Mouse (Mus musculus) urinary bladder, adult 2 months (tissue): ENCODE measurements around the gene Cd300ld3. TPM values are rescaled to one million over a fixed set of nuclear protein-coding genes. Genes with fewer than 3 reads are reported as not detected.
"Not testable (repeated sequence)": the region's sequence is repeated elsewhere in the genome, so short reads cannot be mapped to it uniquely, and the experiment has no call there.

Source experiments
- DNase-seq: peaks from one replicate; pipeline ENCODE4 v3.0.0; 2022; ENCODE audit warnings: low spot score
- polyA plus RNA-seq: library from polyadenylated mRNA; depleted of rRNA; stranded (reverse); fragments of >200 nt; gene quantifications from 2 replicates; pipeline ENCODE4 v1.2.3, GENCODE M21; 2012; rRNA removed

Gene Cd300ld3
- polyA plus RNA-seq, 1 experiment, result 17.1 TPM

DNA sequence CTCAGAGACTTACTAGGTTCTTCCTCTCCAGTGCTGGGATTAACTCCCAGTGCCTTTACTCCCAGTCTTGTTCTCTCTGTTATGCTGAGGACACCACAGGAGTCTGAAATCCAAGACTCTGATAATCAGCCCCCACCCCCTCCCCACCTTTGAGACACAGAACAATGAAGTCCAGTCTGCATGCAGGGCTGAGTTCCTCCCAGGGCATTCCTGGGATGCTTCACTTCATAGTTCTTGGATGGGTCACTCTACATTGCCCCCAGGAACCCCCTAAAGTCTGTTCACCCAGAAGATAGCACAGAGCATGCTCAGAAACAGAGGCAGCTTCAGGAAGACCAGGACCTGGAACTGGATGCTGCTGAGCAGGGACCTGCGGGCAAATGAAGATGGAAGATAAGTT, 4.8 kb upstream of the Cd300ld3 start:
- DNase-seq, result no peak

DNA sequence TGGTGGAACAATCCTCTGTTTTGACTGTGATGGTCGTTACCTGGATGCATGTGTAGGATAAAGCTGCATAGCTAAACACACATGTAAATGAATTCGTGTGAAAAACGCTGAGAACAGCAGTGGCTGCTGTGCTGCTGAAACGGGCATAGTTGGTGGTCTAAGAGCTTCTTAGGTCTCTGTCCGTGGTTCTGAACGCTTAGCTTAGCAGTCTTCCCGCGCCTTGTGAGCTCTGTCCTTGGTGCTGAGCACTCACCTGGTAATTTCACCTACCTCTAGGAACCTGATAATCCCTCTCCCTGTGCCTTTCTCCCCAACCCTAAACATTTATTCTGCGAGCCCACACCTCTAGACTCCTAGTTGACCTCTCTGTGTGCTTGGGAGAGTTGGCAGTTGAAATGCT, 4.0 kb upstream of the Cd300ld3 start:
- DNase-seq, result no peak

DNA sequence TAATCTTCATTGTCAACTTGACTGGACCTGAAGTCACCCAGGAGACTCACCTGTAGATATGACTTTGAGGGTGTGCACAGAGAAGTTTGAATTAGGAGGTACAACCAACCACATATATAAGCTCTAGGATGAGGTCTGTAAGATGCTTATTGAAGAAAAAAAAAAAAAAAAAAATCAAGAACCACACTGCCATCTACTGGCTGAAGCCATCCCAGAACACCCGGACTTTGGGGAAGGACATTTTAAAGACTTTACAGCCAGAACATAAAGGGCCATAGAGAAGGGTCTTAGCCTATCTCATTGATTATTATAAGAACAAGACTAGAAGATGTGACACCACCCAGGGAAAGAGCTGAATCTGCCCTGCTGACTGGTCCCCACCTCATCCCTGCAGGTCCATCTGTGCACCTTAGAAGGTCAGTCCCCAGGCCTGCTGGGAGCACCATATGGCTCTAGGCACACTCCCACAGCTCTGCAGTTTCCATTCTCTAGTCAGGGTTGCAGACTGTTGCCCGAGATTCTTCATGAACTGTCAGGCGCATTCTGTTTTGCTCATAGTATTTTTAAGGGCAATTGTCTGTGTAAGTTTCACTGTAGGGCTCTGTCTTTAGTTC, 1.2 kb upstream of the Cd300ld3 start:
- no peak for DNase-seq

DNA sequence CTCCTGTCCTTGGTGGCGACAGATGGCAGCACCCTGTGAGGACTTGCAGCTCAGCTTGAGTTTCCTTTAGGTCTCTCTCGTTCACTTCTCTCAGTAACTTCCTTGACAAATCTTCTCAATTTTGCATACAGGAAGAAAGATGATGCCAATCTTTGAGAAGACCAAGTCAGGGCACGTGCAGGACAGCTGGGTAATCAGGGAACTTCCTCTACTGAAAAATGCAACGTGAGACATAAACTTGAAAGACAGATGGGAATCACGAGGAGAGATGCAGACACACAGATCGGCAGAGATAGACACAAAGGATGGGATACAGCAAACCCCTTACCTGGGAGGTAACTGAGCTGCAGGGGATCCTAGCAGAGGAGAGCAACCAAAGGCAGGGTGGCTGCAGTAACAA, 10.5 kb downstream of the Cd300ld3 start, which contains the start of gene Cd300ld5:
Cd300ld5 (minus strand) TSS at position 101 of the 400 bp plus-strand sequence.
- DNase-seq, result not testable (repeated sequence)

DNA sequence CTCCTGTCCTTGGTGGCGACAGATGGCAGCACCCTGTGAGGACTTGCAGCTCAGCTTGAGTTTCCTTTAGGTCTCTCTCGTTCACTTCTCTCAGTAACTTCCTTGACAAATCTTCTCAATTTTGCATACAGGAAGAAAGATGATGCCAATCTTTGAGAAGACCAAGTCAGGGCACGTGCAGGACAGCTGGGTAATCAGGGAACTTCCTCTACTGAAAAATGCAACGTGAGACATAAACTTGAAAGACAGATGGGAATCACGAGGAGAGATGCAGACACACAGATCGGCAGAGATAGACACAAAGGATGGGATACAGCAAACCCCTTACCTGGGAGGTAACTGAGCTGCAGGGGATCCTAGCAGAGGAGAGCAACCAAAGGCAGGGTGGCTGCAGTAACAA, 21.3 kb downstream of the Cd300ld3 start, which contains the start of gene Cd300ld4:
Cd300ld4 (minus strand) TSS at position 101 of the 400 bp plus-strand sequence.
- DNase-seq, result not testable (repeated sequence)

DNA sequence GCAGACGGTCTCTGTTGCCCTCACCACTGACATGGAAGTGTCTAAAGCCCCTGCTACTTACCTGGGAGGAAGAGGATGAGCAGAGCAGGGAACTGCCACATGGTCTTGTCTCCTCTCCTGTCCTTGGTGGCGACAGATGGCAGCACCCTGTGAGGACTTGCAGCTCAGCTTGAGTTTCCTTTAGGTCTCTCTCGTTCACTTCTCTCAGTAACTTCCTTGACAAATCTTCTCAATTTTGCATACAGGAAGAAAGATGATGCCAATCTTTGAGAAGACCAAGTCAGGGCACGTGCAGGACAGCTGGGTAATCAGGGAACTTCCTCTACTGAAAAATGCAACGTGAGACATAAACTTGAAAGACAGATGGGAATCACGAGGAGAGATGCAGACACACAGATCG, 32.1 kb downstream of the Cd300ld3 start, which contains the start of gene Cd300ld2:
Cd300ld2 (minus strand) TSS at position 101 of the 400 bp plus-strand sequence.
- DNase-seq, result not testable (repeated sequence)

DNA sequence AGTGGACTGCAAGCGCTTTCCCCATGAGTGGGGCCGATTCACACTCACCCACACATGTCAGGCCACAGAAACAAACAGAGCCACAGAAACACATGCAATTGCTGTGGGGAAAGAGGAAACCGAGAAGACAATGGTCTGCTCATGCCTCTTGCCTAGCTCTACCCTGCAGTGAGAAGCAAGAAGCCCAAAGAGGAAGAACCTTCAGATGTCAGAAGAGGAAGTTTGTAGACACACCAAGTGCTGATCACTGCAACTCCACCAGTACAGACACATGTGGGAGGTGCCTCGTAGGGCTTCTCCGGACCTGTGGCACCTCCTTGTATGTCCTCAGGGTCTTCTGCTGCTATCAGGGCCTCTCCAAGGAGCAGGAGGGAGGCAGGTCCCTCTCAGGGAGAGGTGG, 44.1 kb downstream of the Cd300ld3 start:
- no peak for DNase-seq

DNA sequence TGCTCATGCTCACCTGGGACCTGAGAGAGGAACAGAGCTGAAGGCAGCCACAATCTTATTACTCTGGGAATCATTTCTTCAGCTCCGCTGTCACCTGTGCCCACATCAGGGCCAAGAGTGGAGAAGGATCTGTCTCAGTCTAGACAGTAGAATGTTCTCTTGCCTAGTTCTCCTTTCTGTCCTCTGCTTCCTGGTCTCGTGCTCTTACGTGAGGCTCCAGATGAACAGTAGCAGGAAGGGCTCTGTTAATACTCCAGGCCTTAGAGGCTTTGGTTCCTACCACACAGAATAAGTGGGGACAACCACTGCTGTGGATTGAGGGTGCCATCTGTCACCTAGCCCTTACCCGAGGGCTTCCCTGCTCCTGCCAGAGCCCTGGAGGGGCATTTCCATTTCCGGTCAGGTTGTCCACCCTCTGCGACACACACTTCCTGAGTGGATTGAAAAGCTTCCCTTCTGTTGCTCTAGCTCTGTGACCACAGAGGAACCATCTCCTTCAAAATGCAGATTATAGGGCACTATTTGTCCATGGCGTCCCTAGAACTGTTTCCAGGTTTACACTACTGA, 46.7 kb downstream of the Cd300ld3 start, which contains the start of gene Cd300c2:
Cd300c2 (minus strand) TSS at position 407 of the 567 bp plus-strand sequence.
- no peak for DNase-seq

Other genes starting within 250 kb of the Cd300ld3 start
- not detected in 2 replicates for gene Gpr142, start 249.5 kb downstream of the Cd300ld3 start, polyA plus RNA-seq
- 5.1 and 6.5 TPM in 2 replicates for gene Gprc5c, start 197.3 kb downstream of the Cd300ld3 start, polyA plus RNA-seq
- 0.93 and 1.0 TPM in 2 replicates for gene Cd300a, start 158.4 kb downstream of the Cd300ld3 start, polyA plus RNA-seq
- gene Cd300lb, start 114.0 kb downstream of the Cd300ld3 start, polyA plus RNA-seq, result 2.4 and 3.6 TPM in 2 replicates
- gene Cd300c, start 79.3 kb downstream of the Cd300ld3 start, polyA plus RNA-seq, result 0.21 and 0.51 TPM in 2 replicates
- gene Cd300ld, start 58.5 kb downstream of the Cd300ld3 start, polyA plus RNA-seq, result 4.2 and 6.1 TPM in 2 replicates
- gene Cd300c2, start 46.5 kb downstream of the Cd300ld3 start, polyA plus RNA-seq, result 3.5 and 4.8 TPM in 2 replicates
- 0.83 and 1.2 TPM in 2 replicates for gene Cd300ld2, start 32.2 kb downstream of the Cd300ld3 start, polyA plus RNA-seq
- 3.3 and 3.6 TPM in 2 replicates for gene Cd300ld4, start 21.4 kb downstream of the Cd300ld3 start, polyA plus RNA-seq
- 3.1 and 5.2 TPM in 2 replicates for gene Cd300ld5, start 10.6 kb downstream of the Cd300ld3 start, polyA plus RNA-seq
- 0.04 and 0.15 TPM in 2 replicates for gene Cd300e, start 13.8 kb upstream of the Cd300ld3 start, polyA plus RNA-seq
- 0.77 and 0.94 TPM in 2 replicates for gene Rab37, start 43.0 kb upstream of the Cd300ld3 start, polyA plus RNA-seq
- gene Cd300lf, start 85.6 kb upstream of the Cd300ld3 start, polyA plus RNA-seq, result 0.52 and 1.5 TPM in 2 replicates
- gene Slc9a3r1, start 114.9 kb upstream of the Cd300ld3 start, polyA plus RNA-seq, result 67.7 and 76.3 TPM in 2 replicates
- 7.0 and 9.4 TPM in 2 replicates for gene Tmem104, start 139.1 kb upstream of the Cd300ld3 start, polyA plus RNA-seq
- 27.5 and 32.2 TPM in 2 replicates for gene Nat9, start 139.4 kb upstream of the Cd300ld3 start, polyA plus RNA-seq
- gene Grin2c, start 218.8 kb upstream of the Cd300ld3 start, polyA plus RNA-seq, result 0.74 and 1.0 TPM in 2 replicates
- gene Fdxr, start 228.6 kb upstream of the Cd300ld3 start, polyA plus RNA-seq, result 10.9 and 11.6 TPM in 2 replicates
- 0.99 and 1.1 TPM in 2 replicates for gene Fads6, start 249.3 kb upstream of the Cd300ld3 start, polyA plus RNA-seq